Mouse (Mus musculus) liver, embryonic 15.5 days (tissue): ENCODE measurements around the gene Polr2f. TPM values are rescaled to one million over a fixed set of nuclear protein-coding genes. Genes with fewer than 3 reads are reported as not detected.

ENCODE experiments used
- ATAC-seq: fragments of 200-750 bp; cut with Nextera tagmentation; 2 replicates; pipeline ENCODE4 v1.8.0; 2017; ENCODE audit warnings: moderate number of reproducible peaks, mild to moderate bottlenecking, moderate library complexity; ENCODE audit not compliant: insufficient read depth
- H3K27ac ChIP-seq: fragments of 300-500 bp; sonication (generic); replicated peaks from 2 replicates; pipeline ENCODE4 v1.5.1; 2015; ENCODE audit warnings: mild to moderate bottlenecking, inconsistent platforms
- H3K27me3 ChIP-seq: fragments of 300-500 bp; sonication (generic); 2 replicates; pipeline ENCODE4 v1.6.1; 2015; ENCODE audit warnings: mild to moderate bottlenecking, inconsistent platforms
- H3K36me3 ChIP-seq: fragments of 300-500 bp; sonication (generic); replicated peaks from 2 replicates; pipeline ENCODE4 v1.6.1; 2015; ENCODE audit warnings: moderate library complexity, mild to moderate bottlenecking, inconsistent platforms
- H3K4me1 ChIP-seq: fragments of 300-500 bp; sonication (generic); replicated peaks from 2 replicates; pipeline ENCODE4 v1.6.1; 2015; ENCODE audit warnings: inconsistent platforms
- H3K4me2 ChIP-seq: fragments of 300-500 bp; sonication (generic); 2 replicates; pipeline ENCODE4 v1.6.1; 2015; ENCODE audit warnings: moderate library complexity, mild to moderate bottlenecking, inconsistent platforms
- H3K4me3 ChIP-seq: fragments of 300-500 bp; sonication (generic); replicated peaks from 2 replicates; pipeline ENCODE4 v1.5.1; 2015; ENCODE audit warnings: mild to moderate bottlenecking, inconsistent platforms
- H3K9ac ChIP-seq: fragments of 300-500 bp; sonication (generic); 2 replicates; pipeline ENCODE4 v1.6.1; 2015; ENCODE audit warnings: moderate library complexity, mild to moderate bottlenecking, inconsistent platforms
- H3K9me3 ChIP-seq: fragments of 300-500 bp; sonication (generic); replicated peaks from 2 replicates; pipeline ENCODE4 v1.6.1; 2016; ENCODE audit warnings: inconsistent platforms
- WGBS: fragments of 180-500 bp; shearing (Covaris S2); methylation state at CpG from one replicate; pipeline ENCODE4 v1.1.7; 2015; ENCODE audit warnings: mixed read lengths; ENCODE audit not compliant: insufficient replicate concordance; 5-methylcytosine and 5-hydroxymethylcytosine counted together
- polyA plus RNA-seq: library from polyadenylated mRNA; unstranded; fragments of >200 nt; fragmentation: Nextera tagmentation; extraction: Ambion mirVana; gene quantifications from 2 replicates; pipeline ENCODE4 v1.2.1, GENCODE M21; 2015

The Polr2f gene
- polyA plus RNA-seq = 118 and 125 TPM in 2 replicates

GRCm38 (mm10) chr15:79140866-79141565, at the start of gene Polr2f, which contains the start of gene 1700088E04Rik:
Gene Polr2f (plus strand): TSS chr15:79141009.
Gene 1700088E04Rik (minus strand): TSS chr15:79141253.
- WGBS = under 1% methylated on average over 57 of the region's 57 CpGs
- H3K9ac ChIP-seq = peak within 1 kb of the TSS; percentile 72
- peak within 1 kb of the TSS; percentile 87 for H3K4me2 ChIP-seq
- peaks cover 6% of the 10 kb centered on the region for H3K27me3 ChIP-seq
- no peaks in the 10 kb centered on the region for H3K9me3 ChIP-seq
- peak; percentile 92 for ATAC-seq
- H3K27ac ChIP-seq = peak within 1 kb of the TSS; percentile 45; the same call in 1 of the 2 replicates
- H3K4me3 ChIP-seq = peak within 1 kb of the TSS; percentile 81
- H3K36me3 ChIP-seq = peaks cover 24% of the 10 kb centered on the region
- peaks cover 26% of the 10 kb centered on the region for H3K4me1 ChIP-seq

GRCm38 (mm10) chr15:79092284-79092683, 48.5 kb upstream of the Polr2f start:
- no peak overlapping the region for H3K27ac ChIP-seq
- H3K9ac ChIP-seq = no peak overlapping the region
- peaks cover 88% of the 10 kb centered on the region for H3K36me3 ChIP-seq

GRCm38 (mm10) chr15:79093083-79093839, 47.5 kb upstream of the Polr2f start:
- H3K27ac ChIP-seq = no peak overlapping the region
- H3K4me2 ChIP-seq = no peak overlapping the region
- H3K27me3 ChIP-seq = no peaks in the 10 kb centered on the region
- H3K9ac ChIP-seq = no peak overlapping the region
- peaks cover 18% of the 10 kb centered on the region for H3K4me1 ChIP-seq
- H3K4me3 ChIP-seq = no peak overlapping the region
- no peaks in the 10 kb centered on the region for H3K9me3 ChIP-seq
- ATAC-seq = no peak
- H3K36me3 ChIP-seq = peaks cover 80% of the 10 kb centered on the region
- WGBS = 70% methylated on average over 7 of the region's 7 CpGs

More at GRCm38 (mm10) chr15:79092284-79092683, 48.5 kb upstream of the Polr2f start:
- no peak overlapping the region for H3K4me2 ChIP-seq
- H3K4me1 ChIP-seq = peaks cover 9% of the 10 kb centered on the region; the same call in 1 of the 2 replicates
- 80% methylated on average over 6 of the region's 6 CpGs for WGBS
- H3K9me3 ChIP-seq = no peaks in the 10 kb centered on the region
- H3K4me3 ChIP-seq = no peak overlapping the region
- H3K27me3 ChIP-seq = no peaks in the 10 kb centered on the region
- no peak for ATAC-seq

- 68% methylated on average over 5 of the region's 5 CpGs for WGBS
- no peak overlapping the region for H3K9ac ChIP-seq
- peaks cover 58% of the 10 kb centered on the region for H3K36me3 ChIP-seq
- peaks cover 25% of the 10 kb centered on the region for H3K4me1 ChIP-seq
- H3K9me3 ChIP-seq = no peaks in the 10 kb centered on the region
- H3K27ac ChIP-seq = no peak overlapping the region
- no peak for ATAC-seq
- H3K4me3 ChIP-seq = no peak overlapping the region
- 0 out of 2 replicates have a peak, but pooled peaks cover 8% of the 10 kb centered on the region for H3K27me3 ChIP-seq
- H3K4me2 ChIP-seq = no peak overlapping the region
Observed at GRCm38 (mm10) chr15:79095483-79095882, 45.3 kb upstream of the Polr2f start.

GRCm38 (mm10) chr15:79096556-79096955, 44.3 kb upstream of the Polr2f start:
- ATAC-seq = no peak
- H3K4me1 ChIP-seq = peaks cover 25% of the 10 kb centered on the region
- H3K9me3 ChIP-seq = no peaks in the 10 kb centered on the region
- no peak overlapping the region for H3K9ac ChIP-seq
- 0 out of 2 replicates have a peak, but pooled peaks cover 8% of the 10 kb centered on the region for H3K27me3 ChIP-seq
- H3K27ac ChIP-seq = no peak overlapping the region
- peaks cover 47% of the 10 kb centered on the region for H3K36me3 ChIP-seq
- H3K4me2 ChIP-seq = no peak overlapping the region
- WGBS = 76% methylated on average over 3 of the region's 3 CpGs
- no peak overlapping the region for H3K4me3 ChIP-seq

- H3K9ac ChIP-seq = no peak overlapping the region
- H3K4me1 ChIP-seq = peaks cover 25% of the 10 kb centered on the region
- H3K4me3 ChIP-seq = no peak overlapping the region
- H3K9me3 ChIP-seq = no peaks in the 10 kb centered on the region
- H3K27me3 ChIP-seq = 0 out of 2 replicates have a peak, but pooled peaks cover 8% of the 10 kb centered on the region
- no peak overlapping the region for H3K4me2 ChIP-seq
- H3K27ac ChIP-seq = no peak overlapping the region
- no peak for ATAC-seq
- 33% methylated on average over 2 of the region's 2 CpGs for WGBS
- peaks cover 41% of the 10 kb centered on the region for H3K36me3 ChIP-seq
Observed at GRCm38 (mm10) chr15:79097135-79097534, 43.7 kb upstream of the Polr2f start.

GRCm38 (mm10) chr15:79097611-79098025, 43.2 kb upstream of the Polr2f start:
- peaks cover 25% of the 10 kb centered on the region for H3K4me1 ChIP-seq
- ATAC-seq = peak; percentile 52; the same call in 1 of the 2 replicates
- H3K36me3 ChIP-seq = peaks cover 36% of the 10 kb centered on the region
- H3K4me2 ChIP-seq = no peak overlapping the region
- 23% methylated on average over 6 of the region's 6 CpGs for WGBS
- no peak overlapping the region for H3K27ac ChIP-seq
- H3K27me3 ChIP-seq = 0 out of 2 replicates have a peak, but pooled peaks cover 8% of the 10 kb centered on the region
- H3K9me3 ChIP-seq = no peaks in the 10 kb centered on the region
- H3K9ac ChIP-seq = no peak overlapping the region
- H3K4me3 ChIP-seq = no peak overlapping the region

- H3K9me3 ChIP-seq = no peaks in the 10 kb centered on the region
- H3K4me2 ChIP-seq = no peak overlapping the region
- H3K27me3 ChIP-seq = 0 out of 2 replicates have a peak, but pooled peaks cover 8% of the 10 kb centered on the region
- no peak overlapping the region for H3K9ac ChIP-seq
- H3K27ac ChIP-seq = no peak overlapping the region
- no peak overlapping the region for H3K4me3 ChIP-seq
- 55% methylated on average over 5 of the region's 5 CpGs for WGBS
- H3K4me1 ChIP-seq = peaks cover 25% of the 10 kb centered on the region
- ATAC-seq = no peak
- peaks cover 30% of the 10 kb centered on the region for H3K36me3 ChIP-seq
Observed at GRCm38 (mm10) chr15:79098220-79098619, 42.6 kb upstream of the Polr2f start.

- H3K27me3 ChIP-seq = 0 out of 2 replicates have a peak, but pooled peaks cover 8% of the 10 kb centered on the region
- H3K36me3 ChIP-seq = peaks cover 24% of the 10 kb centered on the region
- 24% methylated on average over 7 of the region's 7 CpGs for WGBS
- H3K4me1 ChIP-seq = peaks cover 25% of the 10 kb centered on the region
- ATAC-seq = no peak
- H3K4me2 ChIP-seq = no peak overlapping the region
- H3K27ac ChIP-seq = no peak overlapping the region
- H3K9ac ChIP-seq = no peak overlapping the region
- no peak overlapping the region for H3K4me3 ChIP-seq
- H3K9me3 ChIP-seq = no peaks in the 10 kb centered on the region
Observed at GRCm38 (mm10) chr15:79098868-79099267, 41.9 kb upstream of the Polr2f start.

- H3K27ac ChIP-seq = no peak overlapping the region
- 0 out of 2 replicates have a peak, but pooled peaks cover 8% of the 10 kb centered on the region for H3K27me3 ChIP-seq
- no peak for ATAC-seq
- no peak overlapping the region for H3K4me3 ChIP-seq
- peaks cover 18% of the 10 kb centered on the region for H3K36me3 ChIP-seq
- 40% methylated on average over 4 of the region's 4 CpGs for WGBS
- H3K9me3 ChIP-seq = no peaks in the 10 kb centered on the region
- H3K4me2 ChIP-seq = no peak overlapping the region
- H3K4me1 ChIP-seq = peaks cover 25% of the 10 kb centered on the region
- no peak overlapping the region for H3K9ac ChIP-seq
Observed at GRCm38 (mm10) chr15:79099456-79099855, 41.4 kb upstream of the Polr2f start.

GRCm38 (mm10) chr15:79100391-79100790, 40.4 kb upstream of the Polr2f start:
- H3K36me3 ChIP-seq = peaks cover 9% of the 10 kb centered on the region
- H3K27me3 ChIP-seq = 0 out of 2 replicates have a peak, but pooled peaks cover 8% of the 10 kb centered on the region
- H3K27ac ChIP-seq = no peak overlapping the region
- no peak overlapping the region for H3K4me2 ChIP-seq
- H3K9me3 ChIP-seq = no peaks in the 10 kb centered on the region
- no peak overlapping the region for H3K9ac ChIP-seq
- H3K4me3 ChIP-seq = no peak overlapping the region
- whole genome bisulfite sequencing = 65% methylated on average over 4 of the region's 4 CpGs
- ATAC-seq = no peak
- peaks cover 31% of the 10 kb centered on the region for H3K4me1 ChIP-seq
